Mouse (Mus musculus) layer of hippocampus, postnatal 36 days (tissue): ENCODE data around the gene Clec16a. TPM values are rescaled to one million over a fixed set of nuclear protein-coding genes. Genes with fewer than 3 reads are reported as not detected.
A peak's percentile ranks its signal among the peaks of the same experiment; 100 is the strongest.

Source experiments
- DNase-seq, 2 experiments: peaks; one replicate each; pipeline ENCODE4 v3.0.0; 2022
- total RNA-seq, 2 experiments: library from RNA; stranded (reverse); gene quantifications; 2 replicates each; pipeline ENCODE4 v1.2.3; 2021

Gene Clec16a
- total RNA-seq, 2 experiments from 2014 or later = 97.8 to 103 TPM

- DNase-seq = no peak
Observed at GRCm38 (mm10) chr16:10727630-10728029, 182.5 kb downstream of the Clec16a start.

GRCm38 (mm10) chr16:10728886-10729285 is 183.7 kb downstream of the Clec16a start:
- no peak for DNase-seq

DNA sequence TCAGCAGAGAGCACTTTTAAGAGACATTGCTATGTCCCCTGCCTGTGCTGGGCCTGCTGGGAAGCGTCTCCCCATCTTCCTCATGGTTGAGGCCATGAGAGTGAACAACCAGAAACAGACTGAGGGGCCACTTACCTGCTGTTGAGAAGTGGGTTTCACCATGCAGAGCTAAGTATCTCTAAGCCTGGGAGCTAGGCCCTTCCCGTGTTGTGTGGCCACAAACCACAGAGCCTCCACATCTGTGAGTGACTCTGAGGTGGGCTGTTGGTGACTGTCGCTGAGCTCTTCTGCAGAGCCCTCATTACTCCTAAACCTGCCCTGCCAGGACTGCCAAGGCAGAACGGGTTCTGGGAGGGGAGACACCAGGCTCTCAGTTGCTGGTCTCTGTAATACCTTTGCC is 185.8 kb downstream of the Clec16a start:
- no peak for DNase-seq

DNA sequence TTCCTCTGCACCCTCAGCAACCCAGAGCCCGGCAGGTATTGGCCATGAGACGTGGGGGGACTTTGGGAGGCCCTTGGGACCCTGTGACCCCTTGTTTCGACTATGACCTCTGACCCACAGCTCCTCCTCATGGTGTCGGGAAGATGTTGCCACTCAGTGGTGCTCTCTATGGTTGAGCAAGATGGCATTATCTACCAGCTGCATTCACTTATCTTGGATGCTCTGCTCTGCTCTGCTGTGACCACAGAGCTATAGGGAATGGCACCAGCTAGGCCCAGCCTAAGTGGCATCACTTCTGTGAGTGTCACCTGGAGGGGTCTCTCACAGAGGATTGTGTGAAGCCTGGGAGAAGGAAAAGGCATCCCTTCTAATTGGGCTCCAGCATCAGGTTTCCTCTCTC is 186.6 kb downstream of the Clec16a start:
- no peak for DNase-seq

DNA sequence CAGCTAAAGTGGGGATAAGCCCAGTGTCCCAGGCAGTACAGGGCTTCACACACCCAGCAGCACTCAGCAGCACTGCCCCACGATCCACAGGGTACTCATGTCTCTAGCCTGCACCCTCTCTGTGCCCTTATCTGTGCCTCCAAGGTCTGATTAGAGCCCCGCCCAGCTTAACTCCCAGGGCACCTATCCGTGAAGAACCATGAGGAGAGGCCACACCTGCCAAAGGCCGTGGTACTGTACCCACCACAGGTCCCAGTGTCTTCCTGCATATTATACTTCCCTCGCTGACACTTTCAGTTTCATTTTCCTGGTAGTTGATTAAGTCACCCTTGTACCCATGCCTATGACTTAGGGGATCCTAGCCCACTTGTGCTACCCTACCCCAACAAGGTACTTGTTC is 187.3 kb downstream of the Clec16a start:
- DNase-seq = no peak

- DNase-seq = no peak
Observed at GRCm38 (mm10) chr16:10735781-10736180, 190.6 kb downstream of the Clec16a start.

GRCm38 (mm10) chr16:10736364-10736763 is 191.2 kb downstream of the Clec16a start:
- no peak for DNase-seq

GRCm38 (mm10) chr16:10737571-10737970 is 192.4 kb downstream of the Clec16a start:
- DNase-seq = no peak

DNA sequence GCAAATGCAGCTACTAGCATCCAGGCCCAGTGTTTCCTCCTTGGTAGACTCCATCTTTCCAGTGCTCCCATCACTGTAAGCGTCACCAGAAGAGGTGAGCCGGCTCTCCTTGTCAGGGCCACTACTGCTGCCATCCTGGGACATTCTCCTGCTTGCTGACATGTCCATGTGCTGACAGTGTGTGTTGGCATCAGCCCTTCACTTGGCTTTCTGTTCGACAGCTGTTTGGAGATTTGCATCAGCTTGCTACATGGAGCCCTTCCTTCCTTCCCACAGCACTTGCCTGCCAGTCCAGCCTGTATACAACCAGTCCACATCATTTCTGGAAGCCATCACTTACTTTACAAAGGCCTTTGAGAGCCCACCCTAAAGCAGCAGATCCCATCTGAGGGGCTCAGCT is 193.7 kb downstream of the Clec16a start:
- no peak for DNase-seq

GRCm38 (mm10) chr16:10739854-10740398 is 194.8 kb downstream of the Clec16a start:
- DNase-seq = no peak

DNA sequence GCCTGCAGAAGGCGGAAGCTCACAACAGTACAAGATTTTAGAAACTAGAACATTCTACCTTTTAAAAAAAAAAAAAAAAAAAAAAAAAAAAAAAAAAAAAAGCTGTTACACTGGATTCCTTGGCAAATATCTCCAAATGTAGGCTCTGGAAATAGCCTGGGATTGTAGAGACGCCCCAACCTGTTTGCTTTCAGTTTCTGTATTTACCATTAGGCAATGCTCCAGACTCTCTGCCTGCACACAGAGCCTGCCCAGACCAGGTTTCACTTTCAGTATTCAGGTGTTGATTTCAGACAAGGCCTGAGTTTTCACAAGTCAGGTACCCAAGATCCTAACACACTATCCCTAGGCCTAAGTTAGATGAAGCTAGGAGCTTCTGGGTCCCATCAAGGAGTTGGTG is 195.9 kb downstream of the Clec16a start:
- DNase-seq = no peak

- DNase-seq = no peak
Observed at GRCm38 (mm10) chr16:10749226-10749625, 204.1 kb downstream of the Clec16a start.

DNA sequence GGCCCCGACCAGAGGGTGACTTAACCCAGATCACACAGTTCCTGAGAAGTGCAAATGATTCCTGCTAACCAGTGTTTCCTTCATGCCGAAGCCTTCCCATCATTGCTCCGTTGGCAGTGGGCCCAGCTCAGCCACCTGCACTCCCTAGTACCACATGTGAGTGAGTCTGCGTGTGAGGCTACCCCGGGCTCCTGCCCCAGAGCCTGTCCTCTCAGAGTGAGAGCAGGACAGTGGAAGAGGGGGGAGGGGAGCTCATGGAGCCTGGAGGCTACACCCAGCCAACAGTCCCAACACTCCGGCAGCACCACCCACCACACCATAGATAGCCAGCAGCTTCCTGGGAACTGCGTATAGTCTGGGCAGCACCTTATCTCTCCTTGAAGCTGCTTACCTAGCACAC is 204.7 kb downstream of the Clec16a start:
- DNase-seq = peak; percentile 26 to 27

DNA sequence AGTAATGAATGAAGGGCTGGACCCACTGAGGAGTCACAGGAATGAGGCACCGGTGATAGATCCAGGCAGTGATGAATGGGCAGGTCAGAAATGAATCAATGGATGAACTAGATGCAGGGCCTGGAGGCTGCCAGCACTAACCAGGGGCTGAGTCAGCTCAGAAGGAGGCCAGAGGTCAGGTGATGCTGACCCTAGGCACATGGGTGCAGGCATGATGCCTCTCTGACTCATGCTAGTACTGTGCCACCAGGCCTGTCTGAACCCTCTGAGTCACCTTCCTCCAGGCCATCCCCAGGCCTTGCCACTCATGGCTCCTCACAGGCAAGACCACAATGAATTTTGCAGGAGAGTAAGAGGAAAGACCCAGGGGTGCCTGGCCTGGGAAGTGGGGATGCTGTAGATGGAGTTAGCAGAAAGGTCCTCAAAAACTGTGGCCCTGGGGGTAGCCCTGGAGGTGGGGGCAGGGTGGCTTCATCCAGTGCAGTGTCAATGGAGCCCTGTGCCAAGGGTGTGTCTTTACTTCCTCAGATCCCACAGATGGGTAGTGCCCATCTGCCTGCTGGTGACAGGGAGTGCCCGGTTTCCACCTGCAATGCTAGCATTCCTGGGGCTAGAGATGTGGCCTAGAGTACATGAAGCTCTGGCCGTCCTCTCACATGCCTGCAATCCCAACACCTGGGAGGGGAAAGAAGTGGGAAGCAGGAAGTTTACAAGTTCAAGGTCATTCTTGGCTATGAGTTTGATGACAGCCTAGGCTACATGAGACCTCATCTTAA is 209.6 kb downstream of the Clec16a start:
- no peak for DNase-seq

DNA sequence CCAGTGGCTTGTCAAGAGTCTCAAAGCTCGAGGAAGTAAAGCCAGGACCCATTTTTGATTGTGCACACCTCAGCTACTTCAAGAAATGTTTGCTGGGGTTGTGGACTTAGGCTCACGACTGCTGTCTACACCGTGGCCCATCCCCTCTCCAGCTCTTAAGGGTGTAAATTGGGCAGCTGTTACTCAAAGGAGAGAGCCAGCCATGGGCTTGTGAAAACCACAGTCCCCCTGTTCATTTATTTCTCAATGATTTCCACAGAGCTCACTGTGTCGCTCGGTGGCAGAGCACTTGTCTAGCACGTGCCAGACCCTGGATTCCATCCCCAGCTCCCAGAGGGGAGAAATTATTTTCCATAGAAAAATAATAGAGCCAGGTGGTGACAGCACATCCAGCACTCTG is 211.0 kb downstream of the Clec16a start:
- DNase-seq = no peak

DNA sequence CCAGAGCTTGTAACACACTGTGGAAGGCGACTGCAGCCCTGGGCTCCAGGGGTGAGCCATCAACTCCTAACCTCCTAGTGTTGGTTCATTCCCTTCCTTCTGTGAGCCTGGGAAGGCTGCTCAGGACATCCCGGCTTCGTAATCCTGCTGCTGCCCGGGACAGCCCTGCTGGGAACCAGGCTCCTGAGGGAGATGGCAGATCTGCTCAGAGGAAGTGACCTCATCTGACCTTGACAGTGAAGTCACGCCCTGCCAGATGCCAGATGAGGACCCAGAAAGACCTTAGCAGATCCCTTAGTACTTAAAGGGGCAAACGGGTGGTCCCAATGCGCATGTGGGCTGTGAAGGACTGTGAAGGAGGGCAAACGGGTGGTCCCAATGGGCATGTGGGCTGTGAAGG is 216.0 kb downstream of the Clec16a start:
- DNase-seq = no peak

DNA sequence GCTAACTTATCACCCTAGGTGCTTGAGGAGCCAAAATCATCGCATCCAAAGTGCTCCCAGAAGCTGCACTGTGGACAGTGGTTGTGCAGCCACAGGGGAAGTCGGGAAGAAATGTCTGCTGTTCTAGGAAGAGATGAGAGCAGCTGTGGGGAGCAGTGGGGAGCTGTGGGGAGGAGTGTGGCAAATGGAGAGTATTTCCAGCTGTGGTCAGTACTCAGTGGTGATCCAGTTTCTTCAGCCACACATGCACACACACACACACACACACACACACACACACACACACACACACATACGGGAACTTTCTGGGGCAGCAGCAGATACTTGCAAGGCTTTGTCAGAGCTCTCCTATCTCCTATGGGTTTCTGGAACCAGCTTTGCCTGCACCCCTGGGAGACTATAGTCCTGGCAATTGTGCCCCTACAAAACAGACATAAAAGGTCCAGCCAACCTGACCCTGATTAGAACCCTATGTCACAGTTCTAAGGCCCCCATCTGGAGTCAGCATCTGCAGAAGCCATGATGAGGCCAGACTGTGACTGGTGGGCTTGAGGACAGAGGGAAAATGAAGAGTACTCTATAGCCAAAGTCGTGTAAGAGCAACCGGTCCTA is 217.5 kb downstream of the Clec16a start:
- DNase-seq = no peak

DNA sequence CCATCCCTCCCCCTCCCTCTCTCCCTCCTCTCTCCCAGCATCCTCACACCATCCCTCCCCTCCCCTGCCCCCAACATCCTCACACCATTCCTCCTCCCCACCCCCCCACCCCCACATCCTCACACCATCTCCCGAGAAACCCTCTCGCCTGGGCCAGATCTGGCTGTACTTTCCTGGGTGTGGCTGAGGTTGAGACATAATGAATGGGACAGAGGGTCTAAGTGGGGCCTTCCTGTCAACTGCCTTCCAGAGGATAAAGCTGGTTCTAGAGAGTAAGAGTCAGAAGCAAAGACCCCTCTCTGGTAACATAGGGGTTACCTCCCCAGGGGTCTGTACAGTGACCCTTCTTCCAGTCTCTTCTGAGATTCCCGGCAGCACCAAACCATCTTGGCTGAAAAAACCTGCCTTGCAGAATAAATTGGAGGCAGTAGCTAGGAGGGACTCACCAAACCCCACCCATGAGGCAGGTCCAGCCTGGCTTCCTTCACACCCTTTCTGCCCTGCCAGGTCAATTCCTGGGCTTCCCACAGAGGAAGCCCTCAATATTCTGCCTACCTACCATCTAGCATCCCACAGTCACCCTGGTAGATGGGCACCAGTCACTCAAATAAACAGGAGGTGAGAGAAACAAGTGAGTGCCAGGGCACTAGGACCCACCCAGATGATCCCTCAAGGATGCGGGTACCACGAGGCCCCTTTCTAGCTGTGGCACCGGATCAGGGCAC is 218.6 kb downstream of the Clec16a start:
- DNase-seq = no peak

DNA sequence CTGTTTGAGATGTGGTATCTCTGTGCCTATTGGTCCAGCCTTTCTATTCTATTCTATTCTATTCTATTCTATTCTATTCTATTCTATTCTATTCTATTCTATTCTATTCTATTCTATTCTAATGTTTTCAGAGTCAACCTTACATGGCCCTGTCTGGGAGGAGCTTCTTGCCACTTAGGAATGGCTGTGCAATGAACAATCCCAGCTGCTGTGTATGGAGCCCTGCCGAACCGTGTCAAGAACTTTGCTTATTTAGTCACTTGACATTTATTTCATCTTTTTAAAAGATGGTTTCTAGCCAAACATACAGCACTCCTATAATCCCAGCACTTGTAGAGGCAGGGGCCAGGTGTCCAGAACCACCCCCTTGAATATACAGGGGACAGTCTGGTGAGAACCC is 219.2 kb downstream of the Clec16a start:
- DNase-seq = no peak

DNA sequence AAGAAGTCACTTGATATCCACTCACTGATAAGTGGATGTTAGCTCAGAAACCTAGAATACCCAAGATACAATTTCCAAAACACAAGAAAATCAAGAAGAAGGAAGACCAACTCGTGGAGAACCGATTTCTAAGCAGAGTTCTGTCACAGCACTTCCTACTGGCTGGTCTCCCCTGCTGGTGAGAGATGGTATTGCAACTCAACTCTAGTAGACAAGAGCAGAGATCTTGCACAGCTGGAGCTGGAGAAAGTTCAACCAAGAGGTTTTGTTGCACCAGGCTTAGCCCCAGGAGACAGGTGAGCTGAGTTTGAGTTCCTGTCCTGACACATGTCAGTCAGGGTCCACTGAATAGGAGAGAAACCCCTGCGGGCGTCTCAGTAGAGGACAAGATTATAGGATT is 222.0 kb downstream of the Clec16a start:
- DNase-seq = peak in 1 of 2 experiments; percentile 30

- DNase-seq = no peak
Observed at GRCm38 (mm10) chr16:10768821-10769220, 223.7 kb downstream of the Clec16a start.

DNA sequence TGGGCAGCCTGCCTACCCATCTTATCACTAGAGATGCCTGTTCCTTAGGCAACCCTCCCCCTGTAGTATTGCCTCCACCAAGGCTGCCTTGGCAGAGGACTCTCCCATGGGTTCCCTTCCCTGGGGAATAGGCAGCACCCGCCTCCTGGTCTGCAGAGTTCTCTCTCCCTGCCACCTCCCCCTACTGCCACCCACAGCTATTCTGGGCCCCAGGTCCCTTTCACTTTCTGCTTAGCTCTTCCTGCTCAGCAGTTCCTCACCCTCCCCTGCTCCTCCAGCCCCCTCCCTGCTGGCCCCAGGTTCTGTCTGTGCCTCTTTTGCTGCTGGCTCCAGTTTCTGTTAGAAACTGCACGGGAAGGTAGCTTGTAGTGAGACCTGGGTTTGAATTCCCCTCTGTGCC is 224.5 kb downstream of the Clec16a start:
- no peak for DNase-seq
